Mouse (Mus musculus) monocyte, adult 2 months (primary cell): ENCODE data around the gene Rprm.

Experiments used
- DNase-seq, 2 experiments: peaks; one replicate each; pipeline ENCODE4 v3.0.0; 2022; ENCODE audit warnings: low spot score in 2 of 2, low read depth in 1 of 2

Rprm gene

DNA sequence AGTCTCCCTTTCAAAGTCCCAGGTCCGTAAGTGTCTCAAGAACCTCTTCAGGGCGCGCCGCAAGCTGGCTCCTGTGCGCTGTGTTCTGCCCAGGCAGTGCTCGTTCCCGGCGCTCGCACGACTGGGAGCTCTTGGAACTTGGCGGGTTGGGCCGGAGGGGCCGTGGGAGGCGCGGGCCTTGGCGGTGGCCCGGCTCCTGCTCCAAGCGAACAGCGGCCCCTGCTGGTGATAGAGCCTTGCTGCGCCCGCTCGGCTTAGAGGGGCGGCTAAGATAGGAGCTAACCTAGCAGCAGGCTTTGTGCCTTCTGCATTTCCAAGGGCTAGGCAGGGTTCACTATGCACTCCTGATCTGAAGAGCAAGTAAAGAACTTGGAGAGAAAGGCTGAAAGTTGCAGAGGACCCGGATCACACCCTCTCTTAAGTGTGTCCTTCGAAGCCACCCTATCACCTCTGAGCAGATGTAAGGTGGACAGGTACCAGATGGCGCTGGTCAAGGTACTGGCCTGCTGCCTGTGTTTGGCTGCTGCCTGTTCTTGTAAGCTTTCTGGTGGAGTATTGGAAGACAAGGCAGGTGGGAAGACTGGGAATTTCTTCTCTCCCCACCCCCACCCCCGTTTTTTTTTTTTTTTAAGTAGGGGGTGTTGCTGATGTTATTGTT, at the start of gene Rprm:
TSS of gene Rprm (minus strand) at position 123 of the 658 bp plus-strand sequence.
- DNase-seq = peak in 1 of 2 experiments; percentile 1

DNA sequence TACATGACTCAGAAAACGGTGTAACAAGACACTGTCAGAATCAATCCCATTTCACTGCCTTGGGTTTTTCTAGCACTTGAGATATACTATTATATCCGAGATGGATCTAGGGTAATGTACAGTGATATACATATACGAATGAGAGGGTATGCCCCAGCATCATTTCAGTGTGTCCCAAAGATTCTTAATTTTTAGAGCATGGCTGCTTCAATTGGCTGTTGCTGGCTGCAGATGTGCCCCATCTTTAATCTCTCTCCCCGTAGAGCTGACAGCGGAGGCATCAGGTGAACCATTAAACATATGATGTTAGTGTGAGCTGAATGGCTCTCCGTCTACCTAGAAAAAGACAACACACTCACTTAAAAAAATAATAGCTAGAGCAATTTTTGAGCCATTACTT, 34.0 kb upstream of the Rprm start:
- DNase-seq = no peak

DNA sequence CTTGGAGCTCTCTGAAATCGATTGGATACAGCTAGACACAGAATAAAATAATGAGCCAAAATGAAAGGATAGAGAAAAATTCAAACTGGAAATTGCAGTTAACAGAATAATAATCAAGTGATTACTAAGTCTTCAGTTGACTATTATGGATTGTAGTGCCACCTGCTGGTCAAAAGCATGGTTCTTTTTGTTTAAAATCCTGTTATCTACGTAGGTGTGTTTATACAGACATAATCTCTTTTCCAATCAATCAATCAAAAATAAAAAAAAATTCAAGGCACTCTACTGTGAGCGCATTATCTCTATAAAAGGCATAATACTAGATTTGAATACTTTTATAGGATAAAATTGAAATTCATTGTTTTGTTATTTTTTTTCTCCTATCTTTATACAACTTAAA, 33.5 kb upstream of the Rprm start:
- DNase-seq = no peak

DNA sequence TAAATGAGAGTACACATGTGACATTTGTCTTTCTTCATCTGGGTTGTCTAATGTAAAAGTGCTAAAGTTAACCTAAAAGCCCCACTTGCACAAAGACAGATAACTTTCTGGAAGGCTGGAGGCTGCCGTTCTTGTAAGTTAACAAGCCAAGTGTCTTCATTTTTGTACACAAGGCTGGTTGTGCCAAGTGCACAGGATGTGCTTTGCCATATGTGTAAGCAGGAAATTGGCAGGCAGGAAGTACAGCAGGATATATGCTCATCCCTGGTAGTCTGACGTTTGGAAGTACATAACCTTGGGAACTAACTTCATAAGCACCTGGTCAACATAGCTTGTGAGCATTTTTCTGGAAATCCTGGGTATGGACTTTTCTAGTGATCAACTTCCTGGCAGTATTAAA, 25.9 kb upstream of the Rprm start:
- no peak for DNase-seq

DNA sequence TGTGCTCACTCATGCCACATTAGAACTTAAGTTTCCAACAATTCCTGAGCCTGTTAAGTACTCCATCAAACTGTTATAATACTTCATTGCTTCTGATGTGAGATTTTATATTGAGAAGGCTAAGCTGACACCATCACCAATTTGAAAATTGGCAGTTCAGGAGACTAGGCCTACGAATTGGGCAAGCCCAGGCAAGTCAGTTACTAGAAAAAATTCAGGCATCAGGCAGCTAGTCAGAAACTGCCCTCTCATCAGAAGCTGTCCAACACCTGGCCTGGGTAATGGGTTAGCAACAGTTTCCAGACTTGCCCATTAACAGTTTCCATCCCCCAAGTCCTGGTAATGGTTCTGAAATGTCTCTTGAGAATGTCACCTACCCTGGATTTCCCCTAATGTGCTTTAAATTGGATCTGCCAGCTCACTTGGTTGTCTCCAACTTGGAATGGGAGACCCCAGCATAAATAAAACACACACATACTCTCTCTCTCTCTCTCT, 20.9 kb upstream of the Rprm start:
- no peak for DNase-seq

DNA sequence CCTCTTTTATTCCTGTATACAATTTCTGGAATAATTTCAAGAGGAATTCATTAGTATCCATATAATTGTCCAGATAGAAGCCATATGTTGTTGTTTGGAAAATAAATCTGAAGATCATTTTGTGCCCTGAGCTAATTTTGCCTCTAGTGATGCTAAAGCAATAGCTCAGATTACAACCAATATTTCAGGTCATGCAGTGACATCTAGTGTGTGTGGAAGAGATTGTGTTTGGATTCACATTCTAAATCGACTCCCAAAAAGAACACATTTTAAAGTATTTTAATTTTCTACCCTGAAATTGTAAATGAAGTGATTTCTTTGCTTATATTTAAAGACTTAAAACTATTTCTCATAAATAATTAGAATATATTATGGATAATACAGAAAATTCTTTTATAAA, 14.6 kb upstream of the Rprm start:
- no peak for DNase-seq

DNA sequence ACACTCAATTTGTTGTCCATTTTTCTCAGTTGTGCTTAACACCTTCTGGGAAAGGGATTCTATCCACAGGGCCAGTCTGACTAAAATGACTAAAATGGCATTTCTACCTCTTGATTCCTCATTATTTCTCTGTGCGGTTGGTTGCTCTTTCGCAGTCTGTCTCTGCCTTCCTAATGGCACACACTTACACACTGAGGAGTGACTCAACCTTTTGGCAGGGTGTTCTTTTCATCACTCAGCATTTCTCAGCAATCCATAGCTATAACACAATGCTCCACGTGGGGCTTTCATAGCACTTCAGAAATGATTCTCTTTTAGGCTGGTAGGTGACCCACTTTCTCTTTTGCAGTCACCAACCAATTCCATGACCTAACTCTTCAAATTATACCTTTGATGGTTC, 7.3 kb upstream of the Rprm start:
- no peak for DNase-seq

DNA sequence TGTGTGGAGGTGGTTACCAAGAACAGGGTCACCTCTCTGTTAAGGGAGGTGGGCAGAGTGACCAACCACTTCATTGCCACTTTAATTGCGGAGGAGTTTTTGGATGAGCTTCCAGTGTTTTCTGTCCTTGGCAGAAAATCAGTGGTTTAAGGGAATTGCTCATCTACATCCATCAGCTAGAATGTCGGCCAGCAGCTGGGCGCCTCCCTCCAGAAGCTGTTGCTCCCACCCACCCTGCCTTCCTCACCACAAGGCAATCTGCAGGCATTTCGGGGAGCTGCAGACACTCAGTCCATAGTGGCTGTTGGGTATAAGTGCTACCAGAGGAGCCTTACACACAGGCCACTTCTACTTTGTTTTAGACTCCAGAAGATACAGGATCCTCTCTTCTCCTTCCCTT, 902 bp upstream of the Rprm start:
- no peak for DNase-seq

DNA sequence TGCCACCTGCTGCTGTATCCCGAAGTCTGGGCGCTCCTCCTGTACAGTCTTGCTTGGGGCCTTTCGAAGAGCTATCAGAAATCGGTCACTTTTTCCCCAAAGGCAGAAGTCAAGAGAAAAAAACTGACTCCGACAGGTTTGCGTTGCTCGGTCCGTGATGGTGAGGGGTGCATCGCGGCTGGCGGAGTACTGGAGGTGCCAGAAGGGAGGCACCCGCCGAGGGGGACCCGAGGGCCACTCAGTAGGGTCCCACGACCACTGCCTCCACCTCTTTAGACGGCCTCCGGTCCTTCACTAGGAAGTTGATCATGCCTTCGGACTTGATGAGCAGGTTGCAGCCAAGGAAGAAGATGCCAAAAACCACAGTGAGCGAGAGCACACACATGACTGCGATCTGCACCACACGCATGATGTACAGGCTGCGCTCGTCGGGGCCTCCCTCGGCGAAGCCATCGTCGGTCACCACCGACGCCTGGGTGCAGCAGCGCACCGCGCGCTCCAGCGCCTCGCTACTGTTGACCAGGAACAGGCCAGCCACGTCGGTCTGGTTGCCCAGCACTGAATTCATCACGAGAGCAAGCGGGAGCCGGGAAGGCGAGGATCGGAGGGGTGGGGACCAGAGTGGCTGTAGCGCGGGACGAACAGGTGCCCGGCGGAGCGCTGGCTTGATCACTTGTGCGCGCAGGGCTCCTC, 469 bp downstream of the Rprm start:
- no peak for DNase-seq

DNA sequence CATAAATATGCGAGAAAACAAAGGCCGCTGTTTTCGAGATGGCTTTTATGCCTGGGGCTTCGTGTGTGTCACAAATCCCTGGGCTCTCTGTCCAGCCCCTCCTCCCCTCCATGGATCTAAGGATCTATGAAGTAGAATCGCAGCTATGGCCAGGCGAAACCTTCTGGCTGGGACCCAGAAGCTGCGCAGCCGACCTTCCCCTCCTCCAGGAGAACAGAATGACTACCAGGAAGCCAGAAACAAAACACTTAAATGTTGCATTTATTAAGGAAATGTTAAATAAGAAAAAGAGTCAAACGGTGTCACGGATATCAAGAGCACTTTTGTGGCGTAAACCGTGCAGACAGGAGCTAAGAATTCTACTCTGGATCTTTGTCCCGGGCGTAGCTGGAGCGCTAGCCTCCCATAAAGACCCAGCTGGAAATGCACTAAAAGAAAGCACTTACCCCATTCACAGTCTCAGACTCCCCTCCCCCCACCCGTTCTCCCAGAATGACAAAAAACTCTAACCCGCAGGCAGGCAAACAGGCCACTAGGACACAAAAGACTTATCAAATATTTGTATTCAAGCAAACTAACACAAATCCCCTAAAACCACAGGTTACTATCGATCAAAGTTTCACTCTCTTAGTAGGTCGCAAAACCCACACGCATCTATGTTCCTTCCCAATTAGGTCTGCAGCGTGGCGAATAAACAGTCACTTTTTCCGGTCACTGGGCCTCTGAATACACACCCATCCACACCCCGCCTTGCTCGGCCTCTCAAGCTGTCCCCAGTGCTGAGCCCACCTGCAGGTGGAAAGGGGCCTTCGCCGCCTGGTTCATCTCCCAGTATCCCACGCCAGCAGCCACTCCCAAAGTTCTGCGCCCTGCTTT, 1.3 kb downstream of the Rprm start:
- DNase-seq = no peak

DNA sequence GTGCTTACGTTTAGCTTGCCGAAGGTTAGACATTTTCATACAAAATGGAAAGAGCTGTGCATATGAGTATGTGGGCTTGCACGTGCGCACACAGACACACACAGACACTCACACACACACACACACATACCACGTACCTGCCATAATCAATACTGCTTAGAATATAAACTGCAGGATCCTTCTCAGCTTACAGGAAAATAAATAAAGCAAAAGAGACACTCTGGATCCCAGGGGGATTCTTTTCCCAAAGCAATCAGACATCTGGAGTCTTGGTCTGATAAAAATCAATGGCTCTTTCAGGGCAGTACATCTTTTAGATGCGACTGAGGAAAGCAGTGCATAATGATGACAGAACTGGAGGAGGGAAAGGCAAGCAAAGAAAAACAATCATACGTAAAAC, 6.4 kb downstream of the Rprm start:
- no peak for DNase-seq

DNA sequence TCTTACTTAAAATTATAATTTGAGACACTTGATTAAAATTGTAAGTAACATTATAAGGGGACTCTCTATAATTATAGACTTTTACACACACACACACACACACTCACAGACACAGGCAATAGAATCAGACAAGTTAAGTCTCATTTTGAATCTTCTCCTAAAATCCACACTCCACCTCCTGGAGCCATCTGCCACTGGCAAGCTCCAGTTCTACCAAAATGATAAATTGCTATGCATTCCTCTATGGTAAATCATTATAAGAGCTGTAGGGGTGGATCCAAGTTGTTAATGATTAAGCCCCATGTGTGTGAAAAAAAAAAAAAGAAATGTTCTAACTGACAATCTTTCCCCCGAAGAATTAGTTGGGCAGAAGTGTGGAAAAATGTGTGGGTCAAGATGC, 13.8 kb downstream of the Rprm start:
- DNase-seq = no peak

DNA sequence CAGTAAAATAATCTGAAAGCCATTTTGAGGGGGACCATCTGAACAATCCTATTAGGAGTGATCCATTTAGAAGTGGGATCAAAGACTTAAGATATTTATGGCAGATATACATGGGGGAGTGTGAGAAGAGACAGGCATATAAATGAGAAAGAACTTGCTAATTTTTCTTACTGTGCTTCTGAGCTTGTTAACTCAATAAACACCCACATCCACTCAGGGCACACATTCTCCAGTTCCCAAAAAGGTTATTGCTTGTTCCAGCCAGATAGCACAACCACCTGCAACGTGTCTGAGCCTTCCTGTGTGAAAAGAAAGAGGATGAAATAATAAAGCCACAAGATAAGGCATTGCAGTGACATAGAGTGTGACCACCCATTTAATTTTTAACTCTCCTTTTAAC, 22.9 kb downstream of the Rprm start:
- no peak for DNase-seq

DNA sequence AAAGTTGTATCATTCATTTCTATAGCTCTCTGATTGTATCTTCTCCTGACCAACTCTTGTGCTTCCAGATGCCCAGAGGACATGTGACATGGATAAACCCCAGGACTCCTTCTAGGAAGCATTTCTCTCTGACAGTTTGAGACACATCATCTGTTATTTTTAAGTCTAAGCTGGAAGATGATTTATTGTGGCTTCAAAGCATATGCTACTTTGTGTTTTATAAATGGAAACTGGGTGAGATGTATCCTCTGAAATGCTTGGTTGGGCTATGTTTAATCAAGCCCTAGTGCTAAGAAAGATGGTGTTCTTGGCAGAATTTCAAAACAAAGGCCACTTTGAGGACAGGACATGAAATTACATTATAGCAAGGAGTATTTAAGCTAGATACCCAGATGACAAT, 24.3 kb downstream of the Rprm start:
- no peak for DNase-seq
